Mouse (Mus musculus) testis, postnatal 14 days (tissue): Measurements from ENCODE around the gene Swap70.
A peak's percentile ranks its signal among the peaks of the same experiment; 100 is the strongest.
"Not testable (repeated sequence)": the region's sequence is repeated elsewhere in the genome, so short reads cannot be mapped to it uniquely, and the experiment has no call there.

Source experiments
- DNase-seq: peaks from one replicate; pipeline ENCODE4 v3.0.0; 2021; ENCODE audit warnings: low spot score

The Swap70 gene

GRCm38 (mm10) chr7:110221586-110222481, at the start of gene Swap70:
Gene Swap70 (plus strand): TSS chr7:110221711.
- peak; percentile 90 for DNase-seq

- no peak for DNase-seq
Measured at GRCm38 (mm10) chr7:110179208-110179607, 42.3 kb upstream of the Swap70 start.

- no peak for DNase-seq
Measured at GRCm38 (mm10) chr7:110180613-110181012, 40.9 kb upstream of the Swap70 start.

DNA sequence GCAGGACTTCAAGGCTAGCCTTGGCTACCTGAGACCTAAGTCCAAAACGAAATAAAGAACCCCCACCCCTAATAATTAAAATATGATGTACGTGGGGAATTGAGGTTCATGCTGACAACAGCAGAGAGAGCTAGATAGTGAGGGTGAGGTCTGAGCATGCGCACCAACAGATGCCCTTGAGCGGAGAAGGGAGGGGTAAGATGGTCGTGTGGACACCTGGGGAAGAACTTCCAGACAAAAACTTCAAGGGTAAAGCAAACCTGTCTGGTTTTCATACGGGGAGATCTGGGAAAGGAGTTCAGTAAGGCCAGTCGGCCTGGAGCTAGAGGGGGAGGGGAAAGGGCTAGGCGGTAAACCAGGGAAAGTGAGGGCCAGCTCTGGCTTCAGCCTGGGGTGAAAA, 40.1 kb upstream of the Swap70 start:
- no peak for DNase-seq

DNA sequence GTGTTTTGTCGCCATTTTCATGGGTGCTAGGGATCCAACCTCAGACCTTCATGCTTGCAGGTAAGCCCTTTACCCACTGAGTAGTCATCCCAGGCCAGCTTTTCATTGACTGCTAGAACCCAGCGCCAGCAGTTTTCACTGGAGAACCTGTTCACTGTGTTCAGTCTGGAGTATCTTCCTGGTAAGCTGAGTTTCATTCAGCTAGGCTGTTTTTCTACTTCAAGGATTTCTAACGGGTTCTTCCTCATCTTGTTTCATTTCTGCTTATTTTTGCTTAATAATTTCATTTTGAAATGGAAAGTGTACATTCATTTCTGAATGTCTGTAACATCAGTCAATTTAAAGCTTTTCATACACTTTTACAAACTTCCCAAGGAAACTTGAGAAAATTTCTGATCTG, 36.9 kb upstream of the Swap70 start:
- DNase-seq, result no peak

DNA sequence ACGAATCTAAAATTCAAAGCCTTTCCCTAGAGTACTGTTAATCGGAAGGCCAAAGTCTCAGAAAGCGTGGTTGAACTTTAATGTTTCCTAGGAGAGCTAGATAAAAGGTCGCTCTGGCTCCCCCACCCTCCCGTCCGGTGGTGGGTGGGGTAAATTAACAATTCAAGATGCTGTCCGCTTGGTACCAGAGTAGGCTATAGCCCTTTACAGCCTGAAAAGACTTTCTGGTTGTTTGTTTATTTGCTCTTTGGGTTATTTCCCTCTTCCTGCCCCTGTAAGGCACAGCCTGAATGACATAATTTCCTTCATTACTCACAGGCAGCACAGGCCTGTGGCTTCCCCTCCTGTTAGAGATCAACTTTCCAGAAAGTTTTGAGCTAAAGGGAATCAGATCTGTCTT, 31.6 kb upstream of the Swap70 start:
- DNase-seq, result no peak

DNA sequence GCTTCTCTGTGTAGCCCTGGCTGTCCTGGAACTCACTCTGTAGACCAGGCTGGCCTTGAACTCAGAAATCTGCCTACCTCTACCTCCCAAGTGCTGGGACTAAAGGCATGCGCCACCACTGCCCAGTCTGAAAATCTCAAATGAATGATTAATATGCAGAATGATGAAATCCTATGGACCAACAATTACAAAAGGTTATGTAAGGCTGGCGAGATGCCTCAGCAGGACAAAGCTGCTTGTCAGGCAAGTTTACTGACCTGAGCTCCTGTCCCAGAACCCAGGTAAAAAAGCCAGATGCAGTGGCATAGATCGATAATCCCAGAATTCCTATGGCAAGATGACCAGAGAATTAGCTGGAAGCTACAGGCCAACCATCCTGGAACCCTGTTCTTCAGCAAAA, 28.3 kb upstream of the Swap70 start:
- no peak for DNase-seq

GRCm38 (mm10) chr7:110197176-110197575, 24.3 kb upstream of the Swap70 start:
- DNase-seq, result no peak

- no peak for DNase-seq
Measured at GRCm38 (mm10) chr7:110201933-110202332, 19.6 kb upstream of the Swap70 start.

- no peak for DNase-seq
Measured at GRCm38 (mm10) chr7:110204208-110204607, 17.3 kb upstream of the Swap70 start.

GRCm38 (mm10) chr7:110208341-110208740, 13.2 kb upstream of the Swap70 start:
- DNase-seq, result no peak

DNA sequence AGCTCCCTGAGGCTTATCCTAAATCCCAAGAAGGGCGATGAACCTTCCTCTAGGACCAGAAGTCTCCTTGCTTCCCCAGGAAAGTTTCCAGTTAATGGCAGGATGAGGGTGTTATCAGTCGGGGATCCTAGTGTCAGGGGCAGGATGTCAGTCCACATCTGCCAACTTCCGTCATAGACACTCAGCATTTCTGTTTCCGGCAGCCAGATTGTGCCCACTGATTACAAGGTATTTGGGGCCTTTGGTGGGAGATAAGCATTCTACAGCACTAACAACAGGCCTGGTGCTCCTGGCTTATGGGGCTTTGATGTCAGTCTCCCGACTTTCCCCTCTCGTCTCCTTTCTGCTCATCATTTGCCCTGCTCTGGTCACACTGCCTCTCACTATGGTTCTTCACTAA, 12.1 kb upstream of the Swap70 start:
- DNase-seq, result no peak

DNA sequence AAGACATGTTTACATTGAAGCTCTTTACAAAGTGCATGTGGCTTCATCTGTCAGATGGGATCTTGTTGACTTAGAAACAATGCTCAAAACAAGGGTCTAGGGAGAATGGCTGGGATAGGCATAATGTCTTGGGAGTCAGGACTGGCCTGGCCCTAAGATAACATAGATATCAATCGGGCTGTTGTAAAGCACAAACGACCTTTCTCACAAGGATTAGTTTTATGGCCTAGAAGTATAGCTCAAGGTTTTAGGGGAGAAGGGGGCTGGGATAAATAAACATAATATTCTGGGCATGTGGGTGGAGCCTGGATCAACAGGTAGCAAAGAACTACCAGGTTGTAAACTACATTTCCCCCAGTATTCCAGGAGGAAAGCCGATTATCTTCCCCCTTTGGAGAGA, 10.5 kb upstream of the Swap70 start:
- no peak for DNase-seq

GRCm38 (mm10) chr7:110214882-110215281, 6.6 kb upstream of the Swap70 start:
- DNase-seq, result no peak

DNA sequence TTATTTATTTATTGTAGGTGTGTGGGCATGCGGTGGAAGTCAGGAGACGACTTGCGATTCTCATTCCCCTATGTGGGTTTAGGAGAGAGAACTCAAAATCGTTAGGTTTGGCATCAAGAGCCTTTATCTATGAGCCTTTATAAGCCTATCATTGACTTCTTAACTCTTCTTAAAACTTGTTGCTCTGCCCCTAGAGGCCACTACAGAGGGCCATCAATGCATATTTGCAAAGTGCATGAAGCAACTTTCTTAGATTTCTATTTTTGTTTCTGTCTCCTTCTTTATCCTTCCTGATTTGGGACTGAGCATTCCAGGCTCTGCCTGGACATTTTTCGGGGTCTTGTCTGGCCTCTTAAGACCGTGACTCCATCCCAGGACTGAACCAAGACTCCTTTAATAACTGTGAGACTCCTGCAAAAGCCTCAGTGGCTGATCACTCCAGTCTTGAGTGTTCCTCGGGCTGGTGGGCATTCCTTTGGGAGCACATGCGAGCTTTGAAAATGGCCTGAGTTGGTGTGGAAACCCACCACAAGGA, 393 bp upstream of the Swap70 start:
- DNase-seq, result no peak

- no peak for DNase-seq
Measured at GRCm38 (mm10) chr7:110222583-110223182, 1.2 kb downstream of the Swap70 start.

DNA sequence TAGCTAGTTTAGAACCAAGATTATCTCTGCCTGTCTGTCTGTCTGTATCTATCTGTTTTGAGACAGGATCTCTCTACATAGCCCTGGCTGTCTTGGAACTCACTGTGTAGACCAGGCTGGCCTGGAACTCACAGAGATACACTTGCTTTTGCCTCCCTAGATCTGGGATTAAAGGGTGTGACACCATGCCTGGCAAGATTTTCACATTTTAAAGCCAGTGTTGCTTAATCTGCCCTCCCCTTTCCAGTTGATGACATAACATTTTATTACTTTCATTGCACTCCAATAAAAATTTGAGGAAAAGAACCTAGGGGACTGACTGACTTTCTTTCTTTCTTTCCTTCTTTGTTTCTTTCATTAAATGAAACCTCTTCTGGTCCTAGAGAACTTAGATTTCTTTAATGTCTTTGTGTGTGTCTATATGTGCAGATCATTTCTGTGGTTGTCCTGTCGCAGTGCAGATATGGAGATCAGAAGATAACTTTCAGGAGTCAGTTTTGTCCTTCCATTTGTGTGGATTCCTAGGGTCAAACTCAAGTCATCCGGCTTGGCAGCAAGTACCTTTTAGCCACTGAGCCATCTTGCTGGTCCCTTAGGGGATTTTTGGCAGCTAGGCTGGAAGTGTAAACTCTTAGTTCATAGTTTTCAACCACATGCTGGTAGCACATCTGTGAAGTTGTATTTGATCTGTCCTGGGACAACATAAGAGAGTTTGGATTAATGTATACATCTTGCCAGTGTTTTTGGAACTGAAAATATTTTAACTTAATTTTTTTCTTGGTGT, 2.4 kb downstream of the Swap70 start:
- no peak for DNase-seq

GRCm38 (mm10) chr7:110226484-110226883, 5.0 kb downstream of the Swap70 start:
- DNase-seq, result no peak

DNA sequence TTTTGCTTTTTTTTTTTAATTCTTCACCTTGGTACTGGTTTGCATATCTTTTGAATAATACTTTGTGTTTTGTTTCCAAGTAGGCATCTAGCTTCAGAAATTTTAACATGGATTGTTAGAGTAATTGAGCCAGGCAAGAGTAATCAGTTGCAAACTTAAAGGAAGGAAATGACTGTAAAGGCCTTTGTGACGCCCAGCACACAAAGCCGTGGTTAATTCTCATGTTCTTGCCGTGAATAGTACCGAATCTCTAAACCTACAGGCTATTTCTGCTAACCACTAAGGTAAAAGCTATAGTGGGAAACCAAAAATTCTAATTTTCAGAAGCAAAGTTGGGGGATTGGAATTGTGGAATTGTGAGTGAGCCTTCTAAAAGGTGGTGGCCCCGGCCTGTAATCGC, 8.5 kb downstream of the Swap70 start:
- DNase-seq, result no peak

GRCm38 (mm10) chr7:110231127-110231526, 9.6 kb downstream of the Swap70 start:
- DNase-seq, result not testable (repeated sequence)

- DNase-seq, result no peak
Measured at GRCm38 (mm10) chr7:110236085-110236484, 14.6 kb downstream of the Swap70 start.

DNA sequence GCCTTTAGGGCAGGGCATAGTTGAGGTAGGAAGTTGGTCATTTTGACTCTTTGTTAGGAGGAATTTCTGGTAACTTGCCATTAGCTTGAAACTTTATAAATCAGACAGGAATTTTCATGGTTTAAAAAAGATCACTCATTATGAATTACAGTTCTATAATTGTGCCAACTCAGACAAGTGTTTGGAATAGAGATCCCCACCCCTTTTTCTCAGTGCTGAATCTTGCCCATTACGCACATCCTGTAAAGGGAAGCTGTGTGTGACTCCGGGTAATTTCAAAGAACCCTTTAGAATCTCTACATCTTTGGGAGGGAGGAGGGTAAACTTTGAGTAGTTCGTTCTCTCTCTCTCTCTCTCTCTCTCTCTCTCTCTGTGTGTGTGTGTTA, 15.9 kb downstream of the Swap70 start:
- DNase-seq, result no peak
